Mouse (Mus musculus) frontal cortex, postnatal 36 days (tissue): ENCODE measurements around the gene Rbm33.
A peak's percentile ranks its signal among the peaks of the same experiment; 100 is the strongest.

ENCODE experiments used
- DNase-seq, 2 experiments: peaks; one replicate each; pipeline ENCODE4 v3.0.0; 2022; ENCODE audit warnings: low spot score in 2 of 2

The Rbm33 gene

DNA sequence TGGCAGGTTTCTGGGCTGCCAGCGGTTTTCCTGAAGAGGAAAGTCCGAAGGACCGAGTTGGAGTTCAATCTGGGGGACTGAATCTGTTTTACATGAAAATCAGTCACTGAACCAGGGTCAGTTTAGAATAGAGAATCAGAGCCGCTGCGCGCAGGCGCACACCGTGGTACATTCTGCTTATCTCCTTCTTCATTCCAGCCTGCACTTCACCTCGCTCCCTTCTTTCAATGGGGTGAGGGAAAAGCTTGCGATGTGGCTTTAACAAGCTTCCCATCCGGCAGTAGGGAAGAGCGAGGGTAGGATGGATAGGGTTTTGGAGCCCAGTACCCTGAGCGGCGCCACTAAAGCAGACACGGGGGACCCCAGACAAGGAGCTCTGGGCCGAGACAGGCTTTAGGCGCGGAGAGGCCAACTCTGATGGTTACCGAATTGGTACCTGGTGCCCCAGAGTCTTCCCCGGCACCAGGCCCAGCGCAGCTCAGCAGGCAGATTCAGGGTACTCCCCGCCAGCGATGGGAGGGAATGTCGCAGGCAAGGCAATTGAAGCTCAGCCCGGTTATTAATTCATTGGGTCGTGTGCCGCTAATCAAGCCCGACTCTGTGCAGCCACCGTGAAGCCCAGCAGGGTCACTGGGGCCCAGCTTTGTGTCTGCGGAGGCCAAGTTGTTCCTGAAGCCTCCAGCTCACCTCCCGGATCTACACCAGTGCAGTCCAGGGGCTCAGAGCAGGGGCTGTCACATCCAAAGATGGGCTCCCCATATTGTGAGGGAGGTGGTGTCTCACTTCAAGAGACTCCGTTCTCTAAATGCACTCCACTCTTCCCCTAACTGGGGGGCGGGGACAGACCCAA lies 146.0 kb downstream of the Rbm33 start:
- no peak for DNase-seq

DNA sequence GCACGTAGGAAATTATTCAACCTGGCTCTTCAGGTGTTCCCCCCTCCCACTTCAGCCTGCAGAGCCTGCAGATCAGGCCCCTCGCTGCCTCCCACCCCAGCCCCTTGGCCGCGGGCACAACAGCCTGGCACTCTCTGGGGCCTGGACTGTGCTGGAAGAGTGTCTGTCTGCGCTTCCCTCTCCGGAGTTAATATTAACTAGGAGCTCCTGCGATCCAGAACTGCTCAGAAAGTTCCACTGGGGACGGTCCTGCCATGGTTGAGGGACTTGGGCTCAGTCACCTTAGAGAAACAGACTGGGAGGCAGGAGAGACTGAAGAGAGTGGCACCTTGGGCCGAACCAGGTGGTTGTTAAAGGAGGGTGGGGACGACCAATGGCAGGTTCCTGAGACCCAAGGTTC lies 146.7 kb downstream of the Rbm33 start:
- DNase-seq = no peak

DNA sequence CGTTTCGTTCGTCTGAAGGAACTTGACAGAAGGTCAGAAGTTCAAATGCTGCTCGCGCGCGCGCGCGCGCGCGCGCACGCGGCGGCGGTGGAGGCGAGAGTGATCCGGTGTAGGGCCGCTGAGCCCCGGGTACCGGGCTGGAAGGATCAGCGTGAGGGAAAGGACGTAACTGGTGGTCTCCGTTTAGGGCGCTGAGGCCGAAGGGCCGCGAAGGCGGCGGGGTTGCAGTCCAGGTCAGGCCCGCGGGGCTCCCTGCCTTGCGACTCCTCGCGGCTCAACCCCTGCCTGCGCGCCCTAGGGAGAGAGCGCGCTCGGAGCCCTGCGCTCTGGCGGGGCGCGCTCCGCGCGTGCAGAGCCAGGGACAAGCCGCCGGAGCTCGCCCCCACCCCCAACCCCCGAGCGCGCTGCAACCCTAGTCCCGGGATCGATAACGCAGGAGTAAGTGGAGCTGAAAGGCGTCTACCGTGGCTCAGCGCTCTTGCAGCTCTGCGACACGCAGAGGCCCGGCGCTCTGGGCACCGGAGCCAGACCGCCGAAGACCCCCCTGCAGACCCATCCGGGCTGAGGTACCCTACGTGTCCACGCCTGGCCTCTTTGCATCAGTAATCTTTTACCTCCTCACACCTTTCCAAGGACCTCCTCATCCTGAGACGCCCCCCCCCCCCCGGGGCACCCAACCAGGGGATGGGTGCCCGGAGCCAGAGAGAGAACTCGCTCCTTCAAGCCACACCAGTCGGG lies 147.6 kb downstream of the Rbm33 start:
- DNase-seq = peak; percentile 41 to 49

DNA sequence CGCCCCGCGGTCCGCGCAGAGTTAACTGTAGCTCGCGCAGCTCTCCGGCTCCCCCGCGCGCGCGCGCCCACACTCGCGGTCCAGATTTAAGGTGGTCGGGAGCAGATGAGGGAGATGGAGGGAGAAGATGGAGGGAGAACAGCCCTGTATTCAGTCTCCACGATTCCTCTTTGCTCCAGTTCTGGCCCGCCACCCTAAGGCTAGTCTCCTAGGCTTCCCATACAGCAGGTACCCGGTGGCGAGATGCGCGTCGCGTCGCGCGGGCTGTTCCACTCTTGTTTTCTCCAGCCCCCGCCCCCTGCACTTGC lies 148.1 kb downstream of the Rbm33 start:
- DNase-seq = peak; percentile 71 to 75

DNA sequence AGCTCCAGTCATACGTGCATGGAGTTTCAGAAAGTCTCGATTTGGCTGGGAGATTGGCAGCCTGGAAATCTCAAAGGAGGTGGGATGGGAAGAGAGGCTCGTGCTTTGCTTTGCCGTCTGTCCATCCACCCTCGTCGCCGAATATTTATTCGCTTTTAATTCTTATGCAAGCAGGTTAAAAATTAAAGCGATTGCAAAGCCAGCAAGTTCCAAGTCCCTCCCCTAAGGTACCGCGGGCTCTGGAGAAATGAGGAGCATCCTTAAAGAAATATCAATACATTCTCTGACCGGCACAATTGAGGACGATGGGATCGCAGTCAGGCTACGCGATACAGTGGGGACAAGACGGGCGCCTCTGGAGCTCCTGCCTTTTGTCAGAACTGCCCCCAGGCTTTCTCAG lies 148.6 kb downstream of the Rbm33 start:
- peak in 1 of 2 experiments; percentile 22 for DNase-seq

DNA sequence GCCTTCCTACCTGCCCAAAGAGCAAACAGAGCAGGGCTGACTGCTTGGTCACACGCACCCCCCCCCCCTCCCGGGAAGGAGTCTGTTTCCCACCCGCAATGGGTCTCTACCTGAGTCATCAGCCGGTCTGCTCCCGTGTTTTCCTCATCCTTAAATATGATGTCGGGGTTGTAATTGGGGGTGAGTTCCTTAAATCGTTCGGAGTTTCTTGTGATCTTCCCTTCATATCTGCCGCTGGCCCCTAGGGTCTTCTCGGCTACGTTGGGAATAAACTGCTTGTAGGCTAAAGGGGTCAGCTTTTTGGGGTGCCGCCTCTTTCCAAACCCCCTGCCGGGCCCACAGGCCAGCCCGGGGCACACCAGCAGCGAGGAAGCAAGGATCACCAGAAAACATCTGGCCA lies 149.4 kb downstream of the Rbm33 start:
- DNase-seq = no peak

DNA sequence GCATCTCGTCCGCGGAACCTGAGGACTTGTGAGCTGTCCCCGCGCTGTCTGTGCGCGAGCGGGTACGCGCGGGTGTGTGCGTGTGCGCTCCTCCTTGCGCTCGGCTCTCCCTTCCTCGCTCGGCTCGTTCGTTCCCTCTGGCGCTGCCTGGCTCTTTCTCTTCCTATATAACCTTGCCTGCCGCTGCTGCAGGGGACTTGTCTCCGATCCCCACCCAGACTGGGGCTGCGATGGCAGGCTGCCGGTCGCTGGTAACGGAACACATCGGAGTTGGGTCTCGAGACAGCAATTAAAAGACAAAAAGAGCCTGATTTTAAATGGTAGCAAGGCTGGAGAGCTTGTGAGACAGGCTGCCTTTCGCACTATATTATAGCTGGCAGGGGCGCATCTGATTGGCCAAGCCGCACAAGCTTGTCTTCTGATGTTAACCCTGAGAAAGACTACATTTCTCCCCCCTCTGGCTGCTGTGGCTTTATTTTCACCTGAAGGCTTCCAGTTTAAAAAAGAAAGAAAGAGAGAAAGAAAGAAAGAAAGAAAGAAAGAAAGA lies 149.9 kb downstream of the Rbm33 start, which contains the start of gene Shh:
Gene Shh (minus strand): TSS at position 497 of the 547 bp plus-strand sequence.
- DNase-seq = peak; percentile 76
